Mouse (Mus musculus) lung, adult 2 months (tissue): Measurements from ENCODE around the gene Gm42742.

ENCODE experiments used
- CTCF ChIP-seq: fragments of 200-500 bp; IDR thresholded peaks from 2 replicates; pipeline ENCODE4 v1.5.1; 2011; ENCODE audit warnings: mild to moderate bottlenecking, low read length, control low read depth; ENCODE audit not compliant: insufficient read depth
- POLR2A ChIP-seq: fragments of 200-500 bp; IDR thresholded peaks from 2 replicates; pipeline ENCODE4 v1.6.1; 2011; ENCODE audit warnings: low read depth, mild to moderate bottlenecking, control low read depth, low read length, borderline replicate concordance; ENCODE audit errors: extremely low read depth

DNA sequence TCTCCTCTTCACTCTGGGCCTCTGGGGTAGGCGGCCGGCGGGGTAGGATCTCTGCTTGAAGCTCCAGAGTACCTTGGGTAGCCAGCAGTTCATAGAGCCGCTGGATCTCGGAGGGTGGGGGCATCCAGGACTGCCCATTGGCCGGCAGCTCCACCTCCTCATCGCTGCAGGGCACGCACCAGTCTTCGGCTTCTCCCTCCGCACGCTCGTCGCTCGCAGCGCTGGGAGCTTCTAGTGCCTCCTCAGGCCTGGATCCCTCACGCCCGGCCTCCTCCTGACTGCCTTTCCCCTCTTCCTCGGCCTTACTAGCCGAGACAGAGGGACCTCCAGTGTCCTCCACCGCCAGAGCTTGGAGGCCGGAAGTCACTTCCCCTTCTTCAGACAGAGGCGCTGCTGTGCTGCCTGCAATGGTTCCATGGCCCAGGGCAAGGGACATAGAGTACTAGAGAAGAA, 4.4 kb downstream of the Gm42742 start:
- TF ChIP-seq POLR2A = peak; percentile 81; the same call in 1 of the 2 replicates
- no peak for TF ChIP-seq CTCF
